Mouse (Mus musculus) C2C12 (cell line): ENCODE measurements around the gene Nsun2.

Source experiments
- CTCF ChIP-seq: IDR thresholded peaks from one replicate; pipeline ENCODE4 v1.5.1; 2011; ENCODE audit not compliant: control insufficient read depth, insufficient read depth, insufficient read length
- MAX ChIP-seq: IDR thresholded peaks from one replicate; pipeline ENCODE4 v1.6.1; 2011; ENCODE audit warnings: mild to moderate bottlenecking, control low read depth

- TF ChIP-seq CTCF (no peak), MAX (no peak)
Measured at GRCm38 (mm10) chr13:69582411-69582810, 48.9 kb downstream of the Nsun2 start.
